Mouse (Mus musculus): ENCODE measurements around the gene Dnajc12. TPM values are rescaled to one million over a fixed set of nuclear protein-coding genes. Genes with fewer than 3 reads are reported as not detected.

Dnajc12 gene
- polyA plus RNA-seq, 1 experiment: 0.49 TPM

DNA sequence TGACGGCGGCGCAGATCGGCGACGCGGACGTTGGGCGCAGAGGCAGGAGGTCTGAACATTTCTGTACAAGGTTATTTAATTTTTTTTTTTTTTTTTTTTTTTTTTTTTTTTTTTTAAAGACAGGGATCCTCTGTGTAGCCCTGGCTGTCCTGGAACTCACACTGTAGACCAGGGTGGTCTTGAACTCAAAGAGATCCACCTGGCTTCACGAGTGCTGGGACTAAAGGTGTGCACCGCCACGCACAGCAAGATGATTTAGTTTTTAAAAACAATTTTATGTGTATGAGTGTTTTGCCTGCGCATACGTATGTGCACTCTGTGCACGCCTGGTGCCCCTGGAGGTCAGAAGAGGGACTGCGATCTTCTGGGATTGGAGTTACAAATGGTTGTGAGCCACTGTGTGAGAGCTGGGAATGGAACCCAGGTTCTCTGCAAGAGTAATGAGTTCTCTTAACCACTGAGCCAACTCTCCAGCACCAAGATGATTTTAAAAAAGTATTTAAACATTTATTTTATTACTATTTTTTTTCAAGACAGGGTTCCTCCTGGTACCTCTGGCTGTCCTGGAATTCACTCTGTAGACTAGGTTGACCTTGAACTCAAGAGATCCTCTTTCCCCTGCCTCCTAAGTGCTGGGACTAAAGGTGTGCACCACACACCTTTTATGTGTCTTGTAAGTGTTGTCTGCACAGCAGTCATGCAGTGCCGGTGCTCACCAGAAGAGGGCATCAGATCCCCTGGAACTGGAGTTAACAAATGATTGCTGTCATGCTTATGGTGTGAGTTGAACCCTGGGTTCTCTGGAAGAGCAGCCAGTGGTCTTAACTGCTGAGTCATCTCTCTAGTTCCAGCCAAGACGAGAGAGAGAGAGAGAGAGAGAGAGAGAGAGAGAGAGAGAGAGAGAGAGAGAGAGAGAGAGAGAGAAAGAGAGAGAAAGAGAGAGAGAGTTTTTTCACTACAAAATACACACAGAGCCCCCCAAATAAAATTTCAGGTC is 39.8 kb downstream of the Dnajc12 start, which contains the start of gene Gm7075:
Gene Gm7075 (minus strand): TSS at position 51 of the 997 bp plus-strand sequence.
- no peak within 1 kb of the TSS for H3K4me3 ChIP-seq (ENCODE audit: extremely low read depth, insufficient read depth, insufficient read length)
- H3K27ac ChIP-seq (ENCODE audit: insufficient read depth, low read length): no peak within 1 kb of the TSS
- peak in 1 of 2 experiments; percentile 40 for DNase-seq (ENCODE audit: low read depth in 1 of 2, low spot score in 2 of 2)
- H3K36me3 ChIP-seq (ENCODE audit: control insufficient read depth, insufficient read depth, low read length): no peaks in the 10 kb centered on the region
- H3K27me3 ChIP-seq (ENCODE audit: control insufficient read depth, insufficient read depth, low read length): no peaks in the 10 kb centered on the region
- TF ChIP-seq CTCF (IDR thresholded peaks at IDR 0.05; ENCODE audit: extremely low read depth, insufficient read depth, insufficient read length, insufficient replicate concordance) (peak; percentile 38; the same call in 1 of the 2 replicates), POLR2A (IDR thresholded peaks at IDR 0.05; ENCODE audit: low read depth, low read length) (no peak)
- no peaks in the 10 kb centered on the region for H3K4me1 ChIP-seq (ENCODE audit: control insufficient read depth, insufficient read depth, insufficient read length)
- 90% methylated on average over 18 of the region's 18 CpGs for WGBS

DNA sequence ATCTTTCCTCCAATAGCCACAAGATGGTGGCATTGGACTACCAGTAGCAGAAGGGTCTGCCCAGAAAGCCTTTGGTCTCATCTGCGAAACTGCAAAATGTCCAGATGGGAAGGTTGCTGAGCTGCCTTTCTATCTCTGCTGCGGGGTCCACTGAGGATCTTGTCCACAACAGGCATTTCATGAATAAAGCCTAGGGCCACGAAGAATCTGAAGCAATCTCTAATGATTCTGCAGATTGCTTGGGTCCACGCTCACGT is 40.4 kb downstream of the Dnajc12 start:
- no peak for DNase-seq (ENCODE audit: low read depth in 1 of 2, low spot score in 2 of 2)
- Histone ChIP-seq H3K4me3 (ENCODE audit: extremely low read depth, insufficient read depth, insufficient read length) (no peak overlapping the region), H3K27ac (ENCODE audit: insufficient read depth, low read length) (no peak overlapping the region), H3K36me3 (ENCODE audit: control insufficient read depth, insufficient read depth, low read length) (no peaks in the 10 kb centered on the region), H3K4me1 (ENCODE audit: control insufficient read depth, insufficient read depth, insufficient read length) (no peaks in the 10 kb centered on the region), H3K27me3 (ENCODE audit: control insufficient read depth, insufficient read depth, low read length) (no peaks in the 10 kb centered on the region)
- 91% methylated on average over 5 of the region's 5 CpGs for WGBS
- no peak for TF ChIP-seq CTCF (IDR thresholded peaks at IDR 0.05; ENCODE audit: extremely low read depth, insufficient read depth, insufficient read length, insufficient replicate concordance)
- TF ChIP-seq POLR2A (IDR thresholded peaks at IDR 0.05; ENCODE audit: low read depth, low read length): no peak

DNA sequence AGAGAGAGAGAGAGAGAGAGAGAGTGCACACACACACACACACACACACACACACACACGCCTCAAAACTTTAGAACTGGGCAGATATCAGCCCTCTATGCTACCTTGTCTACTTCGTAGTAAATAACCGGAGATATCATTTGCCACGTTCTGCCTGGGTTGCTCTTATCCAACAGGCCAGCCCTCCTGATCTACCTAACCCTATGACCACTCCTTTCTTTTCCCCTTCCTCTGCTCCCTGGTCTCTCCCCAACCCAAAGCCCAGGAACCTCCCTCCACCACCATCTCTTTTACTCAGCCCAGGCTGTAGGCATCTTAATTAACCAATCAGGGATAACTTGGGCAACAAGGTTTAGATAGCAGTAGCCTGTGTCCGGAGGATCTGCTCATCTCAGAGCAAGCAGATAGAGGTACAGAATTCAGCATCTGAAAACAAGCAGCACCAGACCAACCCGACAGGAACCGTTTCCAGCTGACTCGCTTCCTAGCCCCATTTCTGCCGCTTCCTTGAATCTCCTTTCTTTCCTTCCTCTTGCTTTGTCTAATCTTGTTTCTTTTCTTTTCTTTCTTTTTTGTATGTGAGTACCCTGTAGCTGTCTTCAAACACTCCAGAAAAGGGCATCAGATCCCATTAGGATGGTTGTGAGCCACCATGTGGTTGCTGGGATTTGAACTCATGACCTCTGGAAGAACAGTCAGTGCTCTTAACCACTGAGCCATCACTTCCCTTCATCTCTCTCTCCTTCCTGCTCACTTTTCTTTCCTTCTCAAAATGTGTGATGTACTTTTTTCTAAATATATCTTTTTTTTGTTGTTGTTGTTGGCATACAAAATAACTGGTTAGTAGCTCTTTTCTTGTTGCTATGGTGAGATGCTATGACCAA is 41.6 kb downstream of the Dnajc12 start:
- Histone ChIP-seq H3K4me3 (ENCODE audit: extremely low read depth, insufficient read depth, insufficient read length) (no peak overlapping the region), H3K27me3 (ENCODE audit: control insufficient read depth, insufficient read depth, low read length) (no peaks in the 10 kb centered on the region), H3K4me1 (ENCODE audit: control insufficient read depth, insufficient read depth, insufficient read length) (no peaks in the 10 kb centered on the region), H3K36me3 (ENCODE audit: control insufficient read depth, insufficient read depth, low read length) (no peaks in the 10 kb centered on the region), H3K27ac (ENCODE audit: insufficient read depth, low read length) (no peak overlapping the region)
- no peak for TF ChIP-seq CTCF (IDR thresholded peaks at IDR 0.05; ENCODE audit: extremely low read depth, insufficient read depth, insufficient read length, insufficient replicate concordance)
- no peak for TF ChIP-seq POLR2A (IDR thresholded peaks at IDR 0.05; ENCODE audit: low read depth, low read length)
- DNase-seq (ENCODE audit: low read depth in 1 of 2, low spot score in 2 of 2): no peak
- 84% methylated on average over 9 of the region's 9 CpGs for WGBS

DNA sequence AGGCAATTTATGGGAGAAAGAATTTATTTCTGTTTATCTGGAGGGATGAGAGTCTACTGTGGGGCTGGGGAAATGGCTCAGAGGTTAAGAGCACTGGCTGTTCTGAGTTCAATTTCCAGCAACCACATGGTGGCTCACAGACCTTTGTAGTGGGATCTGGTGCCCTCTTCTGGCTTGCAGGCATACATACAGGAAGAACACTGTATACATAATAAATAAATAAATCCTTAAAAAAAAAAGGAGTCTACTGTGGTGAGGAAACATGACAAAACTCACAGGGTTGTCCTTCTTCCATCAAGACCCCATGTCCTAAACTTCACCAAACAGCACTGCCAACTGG is 42.2 kb downstream of the Dnajc12 start:
- H3K4me3 ChIP-seq (ENCODE audit: extremely low read depth, insufficient read depth, insufficient read length): no peak overlapping the region
- no peak for TF ChIP-seq POLR2A (IDR thresholded peaks at IDR 0.05; ENCODE audit: low read depth, low read length)
- peak; percentile 24; the same call in 1 of the 2 replicates for TF ChIP-seq CTCF (IDR thresholded peaks at IDR 0.05; ENCODE audit: extremely low read depth, insufficient read depth, insufficient read length, insufficient replicate concordance)
- no peaks in the 10 kb centered on the region for H3K36me3 ChIP-seq (ENCODE audit: control insufficient read depth, insufficient read depth, low read length)
- H3K4me1 ChIP-seq (ENCODE audit: control insufficient read depth, insufficient read depth, insufficient read length): no peaks in the 10 kb centered on the region
- peak; percentile 48 to 52 for DNase-seq (ENCODE audit: low read depth in 1 of 2, low spot score in 2 of 2)
- H3K27ac ChIP-seq (ENCODE audit: insufficient read depth, low read length): no peak overlapping the region
- H3K27me3 ChIP-seq (ENCODE audit: control insufficient read depth, insufficient read depth, low read length): no peaks in the 10 kb centered on the region

DNA sequence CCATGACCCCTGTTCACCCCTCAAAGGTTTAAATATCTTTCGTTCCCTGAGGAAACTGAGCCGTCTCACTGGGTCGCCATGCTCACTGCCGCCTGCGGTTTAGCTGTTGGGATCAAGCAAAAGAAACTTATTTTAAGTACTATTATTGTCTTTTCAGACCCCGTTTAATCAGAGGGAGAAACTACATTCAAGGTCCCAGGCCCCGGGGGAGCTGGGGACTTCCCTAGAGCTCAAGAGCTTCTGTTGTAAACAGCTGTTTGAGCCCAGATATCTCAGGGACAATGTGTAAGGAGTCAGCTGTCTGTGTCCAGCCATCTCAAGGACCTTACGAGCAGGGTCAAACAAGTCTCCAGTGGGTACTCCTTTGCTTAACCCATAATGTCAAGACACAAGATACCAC is 44.9 kb downstream of the Dnajc12 start:
- no peaks in the 10 kb centered on the region for H3K27me3 ChIP-seq (ENCODE audit: control insufficient read depth, insufficient read depth, low read length)
- H3K27ac ChIP-seq (ENCODE audit: insufficient read depth, low read length): no peak overlapping the region
- DNase-seq (ENCODE audit: low read depth in 1 of 2, low spot score in 2 of 2): no peak
- no peaks in the 10 kb centered on the region for H3K4me1 ChIP-seq (ENCODE audit: control insufficient read depth, insufficient read depth, insufficient read length)
- no peak overlapping the region for H3K4me3 ChIP-seq (ENCODE audit: extremely low read depth, insufficient read depth, insufficient read length)
- WGBS: 80% methylated on average over 8 of the region's 8 CpGs
- H3K36me3 ChIP-seq (ENCODE audit: control insufficient read depth, insufficient read depth, low read length): no peaks in the 10 kb centered on the region
- no peak for TF ChIP-seq POLR2A (IDR thresholded peaks at IDR 0.05; ENCODE audit: low read depth, low read length)
- TF ChIP-seq CTCF (IDR thresholded peaks at IDR 0.05; ENCODE audit: extremely low read depth, insufficient read depth, insufficient read length, insufficient replicate concordance): no peak

DNA sequence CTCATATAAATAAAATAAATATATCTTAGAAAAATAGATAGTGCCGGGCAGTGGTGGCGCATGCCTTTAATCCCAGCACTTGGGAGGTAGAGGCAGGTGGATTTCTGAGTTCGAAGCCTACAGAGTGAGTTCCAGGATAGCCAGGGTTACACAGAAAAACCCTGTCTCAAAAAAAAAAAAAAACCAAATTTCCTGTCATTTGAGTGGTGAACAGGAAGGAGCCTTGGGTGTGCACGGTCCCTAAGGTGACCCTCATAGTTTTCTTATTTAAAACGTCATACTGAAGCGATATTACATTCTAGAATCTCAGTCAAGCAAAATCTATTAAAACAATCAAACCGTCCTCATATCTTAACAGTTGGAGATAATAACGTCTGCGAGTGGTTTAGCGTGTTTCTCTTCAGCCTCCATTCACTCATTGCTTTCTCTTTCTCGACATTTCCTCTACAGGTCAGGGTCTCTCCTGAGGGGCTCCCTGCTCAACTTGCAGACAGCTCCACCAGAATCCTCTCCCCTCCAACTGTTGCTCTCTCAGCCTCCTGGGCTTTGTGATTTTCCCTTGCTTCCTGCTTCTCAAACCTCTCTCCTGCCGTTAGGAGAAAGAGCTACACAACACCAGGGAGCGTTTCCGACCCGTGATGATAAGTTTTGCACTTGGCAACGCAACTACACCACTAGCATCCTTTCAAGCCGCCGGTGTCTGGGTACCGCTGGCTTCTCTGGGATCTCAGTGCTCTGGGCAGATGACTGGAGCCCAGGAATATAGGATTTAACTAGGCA is 46.2 kb downstream of the Dnajc12 start:
- Histone ChIP-seq H3K27ac (ENCODE audit: insufficient read depth, low read length) (peak overlapping the region; percentile 77), H3K4me1 (ENCODE audit: control insufficient read depth, insufficient read depth, insufficient read length) (no peaks in the 10 kb centered on the region), H3K4me3 (ENCODE audit: extremely low read depth, insufficient read depth, insufficient read length) (peak overlapping the region; percentile 74), H3K36me3 (ENCODE audit: control insufficient read depth, insufficient read depth, low read length) (no peaks in the 10 kb centered on the region), H3K27me3 (ENCODE audit: control insufficient read depth, insufficient read depth, low read length) (no peaks in the 10 kb centered on the region)
- 8% methylated on average over 19 of the region's 19 CpGs for WGBS
- DNase-seq (ENCODE audit: low read depth in 1 of 2, low spot score in 2 of 2): peak; percentile 17 to 30
- TF ChIP-seq CTCF (IDR thresholded peaks at IDR 0.05; ENCODE audit: extremely low read depth, insufficient read depth, insufficient read length, insufficient replicate concordance) (no peak), POLR2A (IDR thresholded peaks at IDR 0.05; ENCODE audit: low read depth, low read length) (no peak)
